Mouse (Mus musculus) regulatory T cell (primary cell): ENCODE data around the gene Tsen15.

Experiments used
- in situ Hi-C: fragments of 300-600 bp; cut with MboI, MseI; formaldehyde crosslinking; loops from one replicate; pipeline ENCODE4 v1.15.1; 2025; ENCODE audit warnings: high pct_unique_total_duplicates

Gene Tsen15

DNA sequence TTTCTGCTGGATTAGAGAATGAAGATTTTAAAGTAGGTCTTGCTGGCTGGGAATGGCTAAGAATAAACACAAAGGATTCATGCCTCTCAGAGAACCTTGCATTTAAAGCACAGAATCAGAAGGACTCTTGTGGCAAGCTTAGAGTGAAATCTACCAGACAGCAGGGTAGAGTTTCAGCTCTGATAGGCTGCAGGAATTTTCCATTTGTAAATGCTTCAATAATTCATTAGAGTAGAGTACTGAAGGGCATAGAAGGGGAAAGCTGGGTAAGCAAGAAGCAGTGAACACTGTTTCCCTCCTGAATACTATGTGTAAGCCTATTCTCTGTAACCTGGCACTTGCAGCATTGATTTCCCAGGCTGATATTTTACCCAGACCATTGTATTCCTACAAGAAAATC, 2.8 kb upstream of the Tsen15 start:
- in situ Hi-C loops = loop anchor here (10.0 kb wide), 1 partner anchor 304 kb away; no protein-coding TSS in a partner anchor

DNA sequence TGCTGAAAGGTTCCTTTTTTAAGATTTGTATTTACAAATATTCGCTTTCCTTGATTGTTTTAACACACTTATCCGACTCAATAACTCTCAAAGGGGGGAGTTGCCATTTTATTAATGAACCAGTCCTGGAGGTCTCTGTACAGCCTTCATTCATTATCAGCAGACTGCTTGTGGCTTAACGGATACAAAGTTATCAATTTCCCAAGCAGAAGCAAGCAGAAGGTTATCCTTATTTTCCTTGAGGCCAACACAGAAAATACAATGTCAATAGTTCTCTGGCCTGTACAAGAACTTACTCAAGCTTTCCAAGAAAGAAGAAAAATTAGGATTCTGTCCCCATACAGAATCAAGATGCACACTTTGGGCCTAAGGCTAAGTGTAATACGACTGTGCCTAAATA, 795 bp downstream of the Tsen15 start:
- in situ Hi-C loops = loop anchor here (10.0 kb wide), 1 partner anchor 301 kb away; no protein-coding TSS in a partner anchor

DNA sequence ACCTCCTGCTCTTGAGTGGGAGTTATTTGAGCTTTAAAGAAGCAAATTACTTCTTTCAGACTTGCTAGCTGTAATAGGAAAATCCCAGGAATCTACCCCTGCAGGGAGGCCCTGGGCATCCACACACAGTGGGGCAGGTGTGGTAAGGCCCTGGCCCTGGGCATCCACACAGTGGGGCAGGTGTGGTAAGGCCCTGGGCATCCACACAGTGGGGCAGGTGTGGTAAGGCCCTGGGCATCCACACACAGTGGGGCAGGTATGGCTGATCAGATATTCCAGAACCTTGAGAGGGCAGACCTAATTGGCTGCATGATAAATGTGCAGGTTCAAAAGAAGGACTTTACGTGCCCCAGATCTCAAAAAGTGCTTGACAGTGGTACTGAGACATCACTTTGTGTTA, 1.9 kb downstream of the Tsen15 start:
- in situ Hi-C loops = loop anchor here (10.0 kb wide), 1 partner anchor 300 kb away; no protein-coding TSS in a partner anchor

DNA sequence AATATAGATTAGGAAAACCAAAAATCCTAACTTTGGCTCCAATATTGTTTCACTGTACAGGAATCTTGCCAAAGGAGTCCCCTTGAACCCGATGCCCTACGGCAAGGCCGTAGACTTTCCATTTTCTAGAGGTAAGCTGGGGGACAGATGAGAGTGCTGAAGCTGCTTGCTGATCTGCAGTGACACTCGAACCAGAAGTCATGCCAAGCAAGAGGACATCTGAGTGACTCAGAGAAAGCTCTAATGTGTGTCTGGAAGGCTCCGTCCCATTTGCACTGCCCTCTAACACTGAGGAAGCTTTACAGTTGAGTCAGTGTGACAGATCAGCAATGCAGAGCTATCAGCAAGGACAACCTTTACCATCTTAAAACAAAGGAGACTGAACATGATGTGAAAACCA, 8.2 kb downstream of the Tsen15 start:
- in situ Hi-C loops = no loop called here

DNA sequence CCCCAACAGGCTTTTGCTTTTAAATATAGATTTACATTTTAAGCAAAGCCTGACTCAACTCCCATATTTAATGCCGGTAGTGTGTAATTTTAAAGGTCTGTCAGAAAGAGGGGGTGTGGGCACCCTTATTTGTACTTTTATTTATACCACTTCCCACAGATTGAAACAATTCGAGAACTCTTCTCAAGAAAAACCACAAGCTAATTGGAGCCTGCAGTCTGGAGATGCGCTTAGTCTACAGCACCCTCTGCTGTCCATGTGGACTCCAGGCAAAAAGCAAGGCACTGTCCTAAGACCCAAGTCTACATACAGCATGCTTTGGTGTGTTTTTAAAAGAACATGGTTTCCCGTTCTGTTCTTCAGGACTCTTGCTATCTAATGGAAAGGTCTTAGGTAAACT, 17.3 kb downstream of the Tsen15 start:
- in situ Hi-C loops = loop anchor here (25.0 kb wide), 1 partner anchor 532 kb away; no protein-coding TSS in a partner anchor

DNA sequence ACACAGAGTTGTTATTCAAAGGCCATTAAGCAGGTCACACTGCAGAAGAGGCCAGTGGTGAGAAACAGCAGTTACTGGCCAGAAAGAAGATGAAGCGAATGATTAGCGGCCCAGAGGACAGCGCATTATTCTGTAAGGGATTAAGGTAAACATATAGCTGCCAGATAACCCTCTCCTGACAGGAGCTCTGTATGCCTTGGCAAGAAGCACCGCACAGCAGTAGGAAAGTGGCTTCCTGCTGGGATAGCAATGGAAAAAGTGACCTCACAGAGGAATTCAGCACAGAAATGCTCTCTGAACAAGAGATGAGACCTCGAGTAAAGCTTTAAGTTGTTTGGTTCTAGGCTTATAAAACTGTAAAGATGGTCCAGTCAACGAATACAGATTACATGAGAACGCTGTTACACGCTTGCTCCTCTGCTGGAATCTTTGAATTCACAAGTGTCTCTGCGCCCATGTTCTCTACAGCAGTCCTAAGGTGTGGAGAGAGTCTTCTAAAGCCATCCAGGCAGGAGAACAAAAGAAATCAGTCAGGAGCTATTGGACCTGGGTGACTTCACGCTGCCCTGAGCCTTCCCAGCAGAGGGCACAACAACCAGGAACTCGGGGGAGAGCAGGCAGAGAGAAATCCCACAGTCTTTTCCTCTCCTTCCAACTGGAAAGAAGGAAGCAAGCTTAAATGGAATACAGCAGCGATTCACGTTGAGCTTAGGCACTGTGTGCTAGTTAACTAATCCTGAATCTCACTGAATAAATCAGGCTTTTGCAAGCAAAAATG, 18.0 kb downstream of the Tsen15 start:
- in situ Hi-C loops = loop anchor here (25.0 kb wide), 1 partner anchor 531 kb away; no protein-coding TSS in a partner anchor

DNA sequence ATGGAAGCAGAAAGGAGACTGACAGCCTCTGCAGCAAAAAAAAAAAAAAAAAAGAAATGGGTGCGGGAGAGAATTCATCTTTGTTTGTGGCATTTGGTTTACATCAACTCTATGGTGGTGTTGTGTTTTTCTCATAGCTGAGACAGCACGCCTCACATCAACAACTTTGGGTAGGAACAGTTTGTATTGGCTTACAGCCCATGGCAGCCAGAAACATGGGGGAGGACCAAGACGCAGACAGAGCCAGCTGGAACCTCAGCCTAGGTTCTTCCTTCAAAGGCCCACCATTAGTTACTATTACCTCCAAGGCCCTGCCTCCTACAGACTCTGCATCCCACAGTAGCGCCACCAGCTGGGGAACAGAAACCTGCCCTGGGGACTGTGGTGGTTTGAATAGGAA, 29.8 kb downstream of the Tsen15 start:
- in situ Hi-C loops = loop anchor here (25.0 kb wide), 1 partner anchor 519 kb away; no protein-coding TSS in a partner anchor

DNA sequence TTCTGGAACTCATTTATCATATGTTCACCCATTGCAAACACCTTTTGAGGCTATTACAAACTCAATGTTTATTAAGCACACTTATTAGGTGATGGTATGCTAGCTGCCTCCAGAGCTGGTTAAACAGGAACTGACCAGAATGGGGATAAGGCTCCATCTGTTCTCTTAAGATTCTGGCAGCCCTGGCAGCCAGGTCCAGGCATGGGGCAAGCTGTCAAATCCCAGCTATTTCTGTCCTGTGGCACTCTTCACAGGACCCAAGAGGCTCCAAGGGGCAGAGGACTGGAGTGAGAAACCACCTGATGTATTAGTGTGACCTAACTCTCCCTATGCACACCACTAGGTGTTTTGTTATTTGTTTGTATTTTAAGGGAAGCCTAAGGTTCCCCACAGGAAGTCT, 38.5 kb downstream of the Tsen15 start:
- in situ Hi-C loops = no loop called here

DNA sequence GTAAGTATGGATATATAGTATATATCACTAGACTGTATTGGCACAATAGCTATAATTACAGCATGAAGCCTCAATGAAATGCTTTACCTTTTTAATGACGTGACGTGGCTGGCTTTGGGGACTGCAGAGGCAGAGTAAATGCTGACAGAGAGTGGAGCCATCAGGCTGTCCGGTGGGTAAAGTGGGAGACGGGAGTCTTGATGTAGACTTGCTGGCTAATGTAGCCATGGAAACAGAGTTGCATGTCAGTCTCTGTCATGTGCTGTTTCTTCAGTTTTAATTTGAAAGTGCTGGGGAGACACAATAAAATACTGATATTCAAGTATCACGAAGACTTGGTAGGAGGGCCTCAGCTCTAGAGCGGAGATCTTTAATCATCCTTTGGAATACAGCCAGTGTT, 62.5 kb downstream of the Tsen15 start:
- in situ Hi-C loops = no loop called here
